Mouse (Mus musculus) intestine, embryonic 14.5 days (tissue): Measurements from ENCODE around the gene Hectd4. TPM values are rescaled to one million over a fixed set of nuclear protein-coding genes. Genes with fewer than 3 reads are reported as not detected.
"Not testable (repeated sequence)": the region's sequence is repeated elsewhere in the genome, so short reads cannot be mapped to it uniquely, and the experiment has no call there.

Experiments used
- ATAC-seq: fragments of 200-750 bp; cut with Nextera tagmentation; replicated peaks from 2 replicates; pipeline ENCODE4 v1.8.0; 2017; ENCODE audit warnings: low read depth, moderate number of reproducible peaks, moderate TSS enrichment, moderate library complexity; ENCODE audit not compliant: low FRiP score, low TSS enrichment
- DNase-seq: peaks from one replicate; pipeline ENCODE4 v3.0.0-alpha.2; 2018; ENCODE audit warnings: low spot score
- H3K27ac ChIP-seq: fragments of 300-500 bp; sonication (generic); 2 replicates; pipeline ENCODE4 v1.5.1; 2014; ENCODE audit warnings: low read depth, mild to moderate bottlenecking, control low read depth
- H3K27me3 ChIP-seq: fragments of 300-500 bp; sonication (generic); replicated peaks from 2 replicates; pipeline ENCODE4 v1.6.1; 2014; ENCODE audit warnings: low read length, control low read depth; ENCODE audit not compliant: control insufficient read depth, insufficient read depth
- H3K36me3 ChIP-seq: fragments of 300-500 bp; sonication (generic); 2 replicates; pipeline ENCODE4 v1.6.1; 2014; ENCODE audit warnings: low read length, control low read depth; ENCODE audit not compliant: control insufficient read depth, insufficient read depth
- H3K4me1 ChIP-seq: fragments of 300-500 bp; sonication (generic); replicated peaks from 2 replicates; pipeline ENCODE4 v1.6.1; 2014; ENCODE audit warnings: low read length, control low read depth, mixed read lengths; ENCODE audit not compliant: control insufficient read depth, insufficient read depth
- H3K4me2 ChIP-seq: fragments of 300-500 bp; sonication (generic); 2 replicates; pipeline ENCODE4 v1.6.1; 2014; ENCODE audit warnings: low read length
- H3K4me3 ChIP-seq: fragments of 300-500 bp; sonication (generic); 2 replicates; pipeline ENCODE4 v1.5.1; 2014; ENCODE audit warnings: low read depth, low read length, control low read depth, mixed read lengths
- H3K9ac ChIP-seq: fragments of 300-500 bp; sonication (generic); 2 replicates; pipeline ENCODE4 v1.6.1; 2014; ENCODE audit warnings: mild to moderate bottlenecking, low read length
- H3K9me3 ChIP-seq: fragments of 300-500 bp; sonication (generic); 2 replicates; pipeline ENCODE4 v1.6.1; 2016; ENCODE audit warnings: low read length, control low read depth; ENCODE audit not compliant: control insufficient read depth
- WGBS: fragments of 180-500 bp; shearing (Covaris S2); extraction: QIAGEN DNeasy Blood & Tissue Kit; methylation state at CpG from one replicate; pipeline ENCODE4 v1.1.7; 2014; 5-methylcytosine and 5-hydroxymethylcytosine counted together
- polyA plus RNA-seq: library from polyadenylated mRNA; unstranded; fragments of >200 nt; fragmentation: Nextera tagmentation; extraction: Ambion mirVana; gene quantifications from 2 replicates; pipeline ENCODE4 v1.2.1, GENCODE M21; 2014

The Hectd4 gene
- polyA plus RNA-seq, 1 experiment from 2014 or later: 8.1 TPM

- WGBS: 92% methylated on average over 6 of the region's 6 CpGs
- H3K27ac ChIP-seq: no peak overlapping the region
- no peaks in the 10 kb centered on the region for H3K9me3 ChIP-seq
- H3K4me1 ChIP-seq: peaks cover 5% of the 10 kb centered on the region; the same call in 1 of the 2 replicates
- ATAC-seq: no peak
- no peak overlapping the region for H3K4me2 ChIP-seq
- DNase-seq: no peak
- H3K27me3 ChIP-seq: no peaks in the 10 kb centered on the region
- H3K4me3 ChIP-seq: no peak overlapping the region
- no peak overlapping the region for H3K9ac ChIP-seq
- peaks cover 57% of the 10 kb centered on the region for H3K36me3 ChIP-seq
Measured at GRCm38 (mm10) chr5:121212108-121212507, 7.9 kb upstream of the Hectd4 start.

GRCm38 (mm10) chr5:121214707-121215106, 5.3 kb upstream of the Hectd4 start:
- 55% methylated on average over 7 of the region's 7 CpGs for WGBS
- no peak overlapping the region for H3K9ac ChIP-seq

GRCm38 (mm10) chr5:121215380-121216125, 4.5 kb upstream of the Hectd4 start:
- Histone ChIP-seq H3K4me2 (no peak overlapping the region), H3K4me3 (no peak overlapping the region), H3K36me3 (peaks cover 22% of the 10 kb centered on the region), H3K27ac (no peak overlapping the region), H3K4me1 (no peaks in the 10 kb centered on the region), H3K9ac (no peak overlapping the region), H3K9me3 (no peaks in the 10 kb centered on the region), H3K27me3 (no peaks in the 10 kb centered on the region)
- ATAC-seq: no peak
- peak; percentile 86 for DNase-seq
- WGBS: 48% methylated on average over 13 of the region's 13 CpGs

More at GRCm38 (mm10) chr5:121214707-121215106, 5.3 kb upstream of the Hectd4 start:
- H3K4me2 ChIP-seq: no peak overlapping the region
- DNase-seq: no peak
- peaks cover 31% of the 10 kb centered on the region for H3K36me3 ChIP-seq
- no peak overlapping the region for H3K4me3 ChIP-seq
- H3K27ac ChIP-seq: no peak overlapping the region
- no peaks in the 10 kb centered on the region for H3K4me1 ChIP-seq
- no peaks in the 10 kb centered on the region for H3K9me3 ChIP-seq
- no peak for ATAC-seq
- H3K27me3 ChIP-seq: no peaks in the 10 kb centered on the region

GRCm38 (mm10) chr5:121216126-121216446, 3.9 kb upstream of the Hectd4 start:
- no peak for DNase-seq
- Histone ChIP-seq H3K27ac (no peak overlapping the region), H3K9me3 (no peaks in the 10 kb centered on the region), H3K9ac (no peak overlapping the region), H3K4me2 (no peak overlapping the region), H3K36me3 (peaks cover 17% of the 10 kb centered on the region), H3K27me3 (no peaks in the 10 kb centered on the region), H3K4me3 (no peak overlapping the region), H3K4me1 (peaks cover under 1% of the 10 kb centered on the region; the same call in 1 of the 2 replicates)
- no peak for ATAC-seq
- WGBS: 79% methylated on average over 12 of the region's 12 CpGs

- H3K4me1 ChIP-seq, H3K27me3 ChIP-seq, H3K9ac ChIP-seq, H3K27ac ChIP-seq, ATAC-seq, DNase-seq, H3K4me2 ChIP-seq, H3K9me3 ChIP-seq, H3K4me3 ChIP-seq: not testable (repeated sequence)
- WGBS: 89% methylated on average over 9 of the region's 9 CpGs
- peaks cover 10% of the 10 kb centered on the region for H3K36me3 ChIP-seq
Measured at GRCm38 (mm10) chr5:121216584-121217312, 3.3 kb upstream of the Hectd4 start.

- ATAC-seq: no peak
- no peak overlapping the region for H3K4me2 ChIP-seq
- peaks cover 8% of the 10 kb centered on the region for H3K4me1 ChIP-seq
- peaks cover 5% of the 10 kb centered on the region for H3K36me3 ChIP-seq
- H3K27me3 ChIP-seq: no peaks in the 10 kb centered on the region
- no peak for DNase-seq
- 90% methylated on average over 2 of the region's 2 CpGs for WGBS
- no peak overlapping the region for H3K9ac ChIP-seq
- no peak overlapping the region for H3K4me3 ChIP-seq
- H3K27ac ChIP-seq: no peak overlapping the region
- no peaks in the 10 kb centered on the region for H3K9me3 ChIP-seq
Measured at GRCm38 (mm10) chr5:121217313-121217634, 2.7 kb upstream of the Hectd4 start.

GRCm38 (mm10) chr5:121219190-121219589, 829 bp upstream of the Hectd4 start:
- no peak for ATAC-seq
- H3K9ac ChIP-seq: no peak overlapping the region
- no peak for DNase-seq
- no peaks in the 10 kb centered on the region for H3K36me3 ChIP-seq
- H3K27ac ChIP-seq: no peak overlapping the region
- H3K4me2 ChIP-seq: no peak overlapping the region
- H3K4me3 ChIP-seq: no peak overlapping the region
- 85% methylated on average over 1 of the region's 1 CpGs for WGBS
- H3K4me1 ChIP-seq: peaks cover 8% of the 10 kb centered on the region
- no peaks in the 10 kb centered on the region for H3K27me3 ChIP-seq
- no peaks in the 10 kb centered on the region for H3K9me3 ChIP-seq

GRCm38 (mm10) chr5:121220732-121221301, 798 bp downstream of the Hectd4 start:
- Histone ChIP-seq H3K27ac (peak overlapping the region; percentile 73), H3K9me3 (no peaks in the 10 kb centered on the region), H3K9ac (peak overlapping the region; percentile 88), H3K36me3 (no peaks in the 10 kb centered on the region), H3K4me2 (peak overlapping the region; percentile 63), H3K27me3 (no peaks in the 10 kb centered on the region), H3K4me1 (peaks cover 8% of the 10 kb centered on the region), H3K4me3 (peak overlapping the region; percentile 90)
- ATAC-seq: peak; percentile 40
- DNase-seq: peak; percentile 76
- WGBS: 0% methylated on average over 34 of the region's 38 CpGs
